ENCODE assay signal across 10 mouse cellular contexts in genomic region chr3:34328865-34329264, GRCm38 (mm10).
A peak's percentile ranks its signal among the peaks of the same experiment; 100 is the strongest.
DNase-seq lines count a peak whose midpoint lies in the region; ATAC-seq lines count a peak whose summit lies in the region.
"Had no signal": no experiment of that assay in that cellular context is flagged by ENCODE, and none has a peak within 500 bp of the region (broad histone marks: within the 10 kb centered on the region; RNA-seq: fewer than 3 reads in every experiment).

No protein-coding gene starts in this region.

- no peak for ATAC-seq in cerebellum, adult (ENCODE audit: insufficient number of reproducible peaks, low FRiP score, low TSS enrichment)

- no peak overlapping the region for H3K4me3 ChIP-seq in heart, embryonic 10.5 days
- H3K4me3 ChIP-seq: megakaryocyte, embryonic 14.5 days had no signal

- H3K27ac ChIP-seq in heart, embryonic 10.5 days, result no peak overlapping the region

- no peaks in the 10 kb centered on the region for H3K9me3 ChIP-seq in heart, embryonic 10.5 days
- H3K9me3 ChIP-seq: G1E had no signal

- no peaks in the 10 kb centered on the region for H3K36me3 ChIP-seq in heart, embryonic 10.5 days
- H3K36me3 ChIP-seq: G1E had no signal

- no peaks in the 10 kb centered on the region for H3K4me1 ChIP-seq in heart, embryonic 10.5 days
- H3K4me1 ChIP-seq: megakaryocyte, embryonic 14.5 days had no signal

- H3K27me3 ChIP-seq in heart, embryonic 10.5 days (ENCODE audit: insufficient read depth, poor library complexity, severe bottlenecking), result peaks cover 9% of the 10 kb centered on the region; the same call in 1 of the 2 replicates
- H3K27me3 ChIP-seq: megakaryocyte, embryonic 14.5 days had no signal

- WGBS in heart, embryonic 10.5 days, result 25% methylated on average over 2 of the region's 2 CpGs

- peak; percentile 10 for DNase-seq in cerebellum, adult 11 months
- DNase-seq in lung, postnatal 10 days, result peak; percentile 20
- DNase-seq in lung, postnatal 25 days (ENCODE audit: low spot score), result no peak
- peak; percentile 1 for DNase-seq in c-Kit-positive CD71-positive TER-119-negative erythroid progenitor cells, embryonic 14.5 days (ENCODE audit: low read depth)
- peak; percentile 48 to 50 for DNase-seq in kidney, postnatal 25 days
- DNase-seq in mesoderm, embryonic 11.5 days (ENCODE audit: low read depth, low spot score), result peak; percentile 60
- no peak for DNase-seq in heart, embryonic 10.5 days (ENCODE audit: low spot score)

Comparison
In these comparisons a context has a peak if more than half of its experiments do, and no peak if none do; other contexts are left out.
1. DNase-seq: peak in cerebellum, adult 11 months (single experiment), lung, postnatal 10 days (single experiment), c-Kit-positive CD71-positive TER-119-negative erythroid progenitor cells, embryonic 14.5 days (single experiment), kidney, postnatal 25 days (2 of 2) and mesoderm, embryonic 11.5 days (single experiment); none in lung, postnatal 25 days (single experiment) and heart, embryonic 10.5 days (single experiment).